Mouse (Mus musculus) adrenal gland, adult 8-10 months (tissue): Measurements from ENCODE around the gene Prg3. TPM values are rescaled to one million over a fixed set of nuclear protein-coding genes. Genes with fewer than 3 reads are reported as not detected.

Experiments used
- DNase-seq: peaks from one replicate; pipeline ENCODE4 v3.0.0; 2022
- total RNA-seq, 4 experiments: library from RNA; stranded (reverse); gene quantifications; 2 replicates each; pipeline ENCODE4 v1.2.4; 2022

The Prg3 gene
- not detected for total RNA-seq

DNA sequence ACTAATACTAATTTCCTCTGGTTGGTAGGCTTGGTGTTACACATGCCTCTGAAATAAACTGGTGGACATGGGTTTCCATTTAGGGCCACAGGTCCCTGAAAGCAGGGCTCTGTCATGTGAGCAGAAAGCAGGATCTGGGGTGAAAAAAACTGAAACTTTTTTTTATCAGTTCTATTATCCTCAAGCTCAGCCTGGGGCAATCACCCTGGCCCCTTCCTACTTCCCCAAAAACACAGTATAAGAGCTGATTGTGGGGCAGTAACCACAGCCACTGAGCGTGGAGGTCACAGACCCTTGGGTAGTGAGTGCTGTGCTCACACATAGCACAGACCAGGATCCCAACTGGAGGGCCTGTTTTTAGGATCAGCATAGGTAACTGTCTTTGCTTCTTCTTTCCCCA, at the start of gene Prg3:
Gene Prg3 (plus strand): TSS at position 286 of the 400 bp plus-strand sequence.
- DNase-seq = no peak

- DNase-seq = no peak
Measured at GRCm38 (mm10) chr2:84938249-84938946, 49.6 kb upstream of the Prg3 start.

DNA sequence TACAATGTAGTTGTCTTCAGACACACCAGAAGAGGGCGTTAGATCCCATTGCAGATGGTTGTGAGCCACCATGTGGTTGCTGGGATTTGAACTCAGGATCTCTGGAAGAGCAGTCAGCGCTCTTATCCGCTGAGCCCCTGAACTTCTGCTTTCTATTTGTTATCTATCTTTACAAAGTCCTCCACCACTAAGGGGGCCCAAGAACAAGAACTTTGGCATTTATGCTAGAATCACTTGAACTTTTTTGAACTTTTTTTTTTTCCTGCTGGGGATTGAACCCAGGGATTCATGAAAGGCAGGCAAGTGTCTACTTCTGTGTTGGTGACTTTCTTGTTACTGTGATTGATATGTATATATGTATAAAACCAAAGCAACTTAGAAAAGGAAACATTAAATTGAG, 48.7 kb upstream of the Prg3 start:
- DNase-seq = no peak

GRCm38 (mm10) chr2:84939711-84940110, 48.3 kb upstream of the Prg3 start:
- no peak for DNase-seq

DNA sequence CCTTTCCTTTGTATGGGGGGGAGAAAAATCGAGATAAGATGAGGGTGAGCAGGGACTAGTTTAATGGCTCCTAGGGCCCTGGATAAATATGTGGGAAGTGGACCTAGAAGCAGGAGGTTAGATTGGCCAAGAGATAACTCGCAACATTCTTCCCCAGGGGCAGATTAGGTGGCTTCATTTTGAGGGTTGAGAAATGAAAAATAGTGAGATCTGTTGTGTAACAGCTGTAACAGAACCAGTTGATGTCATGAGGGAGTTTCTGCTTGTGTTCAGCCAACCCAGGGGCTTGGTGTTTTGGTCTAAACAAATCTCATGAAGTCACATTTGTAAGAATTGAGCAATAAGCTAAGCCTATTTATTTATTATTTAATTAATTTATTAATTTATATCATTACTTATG, 46.7 kb upstream of the Prg3 start:
- no peak for DNase-seq

GRCm38 (mm10) chr2:84941795-84942194, 46.2 kb upstream of the Prg3 start:
- no peak for DNase-seq

DNA sequence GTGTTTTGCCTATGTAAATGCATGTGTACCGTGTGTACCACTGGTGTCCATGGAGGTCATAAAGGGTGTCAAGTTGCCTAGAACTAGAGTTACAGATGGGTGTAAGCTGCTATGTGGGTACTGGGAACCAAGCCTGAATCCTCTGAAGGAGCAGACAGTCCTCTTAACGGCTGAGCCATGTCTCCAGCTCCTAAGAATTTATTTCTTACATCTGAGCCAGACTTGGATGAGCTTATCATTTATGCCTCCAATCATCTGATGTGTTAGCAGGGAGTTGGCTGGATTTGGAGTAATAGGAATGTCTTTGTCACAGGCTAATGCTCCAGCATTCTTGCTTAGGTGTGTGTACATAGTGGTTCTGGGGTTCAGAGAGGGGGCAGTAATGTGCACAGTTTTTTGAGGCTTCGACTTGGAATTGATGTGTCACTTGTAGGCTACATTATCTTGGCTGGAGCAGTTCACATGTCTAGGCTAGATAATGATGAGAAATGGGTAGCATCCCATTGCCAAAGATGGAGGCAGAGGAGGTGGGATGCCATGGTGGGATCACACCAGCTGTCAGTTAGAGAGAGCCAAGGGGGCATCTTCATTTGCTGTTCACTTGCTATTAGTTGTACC, 40.8 kb upstream of the Prg3 start:
- DNase-seq = no peak

DNA sequence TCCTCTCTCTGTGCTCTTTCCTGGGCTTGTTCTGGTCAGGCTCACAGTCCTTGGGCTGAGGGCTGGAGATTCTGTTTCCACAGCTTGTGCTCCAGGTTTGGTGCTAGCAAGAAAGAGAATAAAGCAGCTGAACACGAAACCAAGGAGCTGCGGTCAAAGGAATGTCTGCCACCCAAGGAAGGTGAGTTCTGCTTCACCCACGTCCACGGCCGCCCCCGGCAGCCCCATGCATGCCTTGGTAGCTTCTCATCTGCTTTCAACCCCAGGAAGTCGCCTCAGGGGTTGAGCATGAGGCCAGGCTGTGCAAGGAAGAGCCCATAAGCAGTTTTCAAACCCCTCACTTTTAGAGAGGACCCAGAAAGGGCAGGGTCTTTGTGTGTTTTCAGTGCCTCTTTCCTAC, 39.8 kb upstream of the Prg3 start:
- DNase-seq = no peak

DNA sequence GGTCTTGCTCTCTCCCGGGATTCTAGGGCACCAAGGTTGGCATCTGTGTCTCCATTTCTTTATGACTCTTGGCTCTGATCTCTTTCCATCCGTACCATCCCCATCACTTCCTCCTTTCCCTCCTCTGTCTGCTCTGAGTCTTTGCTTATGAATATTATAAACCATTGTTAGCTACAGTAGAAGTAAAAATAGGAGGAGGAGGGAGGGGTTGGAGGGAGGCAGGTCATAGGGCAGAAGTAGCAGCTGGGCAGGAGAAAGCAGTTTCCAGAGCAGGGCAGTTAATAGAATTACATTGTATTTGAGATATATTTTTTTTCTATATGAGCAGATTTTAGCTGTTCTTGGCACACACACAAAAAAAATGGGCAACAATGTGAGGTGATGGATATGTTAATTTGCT, 39.3 kb upstream of the Prg3 start:
- no peak for DNase-seq

DNA sequence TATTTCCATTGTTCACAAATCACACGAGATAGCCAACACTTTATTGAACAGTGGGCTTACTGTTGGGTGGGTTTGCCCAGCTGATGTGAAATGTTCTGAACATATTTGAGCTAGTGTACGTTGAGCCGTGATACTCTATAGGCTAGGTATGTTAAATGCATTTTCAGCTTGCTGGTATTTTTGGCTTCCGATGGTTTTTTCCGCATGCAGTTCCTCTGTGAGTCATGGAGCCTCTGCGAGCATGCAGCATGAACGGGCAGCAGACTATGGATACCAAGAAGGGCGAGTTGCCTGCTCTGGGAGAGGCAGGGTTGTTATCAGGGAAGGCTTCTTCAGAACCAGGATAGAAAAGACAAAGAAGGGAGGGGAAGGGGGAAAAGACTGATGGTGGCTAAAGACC, 37.0 kb upstream of the Prg3 start:
- no peak for DNase-seq

DNA sequence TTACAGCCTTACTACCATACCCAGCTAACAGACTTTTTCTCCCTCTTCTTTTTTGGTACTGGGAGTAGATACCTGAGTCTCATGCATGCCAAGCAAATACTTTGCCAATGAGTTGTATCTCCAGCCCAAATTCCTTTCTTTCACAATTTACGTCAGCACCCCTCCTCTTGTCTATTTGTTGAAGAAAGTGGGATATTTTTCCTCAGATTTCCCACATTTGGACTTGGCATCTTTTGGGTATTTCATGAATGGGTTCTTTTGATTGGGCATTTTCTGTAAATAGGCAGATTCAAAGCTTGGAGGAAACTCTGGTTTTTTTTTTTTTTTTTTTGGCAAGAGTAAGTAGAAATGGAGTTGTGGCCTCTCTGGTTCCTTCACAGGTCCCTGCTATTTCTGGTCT, 35.8 kb upstream of the Prg3 start:
- no peak for DNase-seq

GRCm38 (mm10) chr2:84952693-84953092, 35.3 kb upstream of the Prg3 start:
- DNase-seq = no peak

DNA sequence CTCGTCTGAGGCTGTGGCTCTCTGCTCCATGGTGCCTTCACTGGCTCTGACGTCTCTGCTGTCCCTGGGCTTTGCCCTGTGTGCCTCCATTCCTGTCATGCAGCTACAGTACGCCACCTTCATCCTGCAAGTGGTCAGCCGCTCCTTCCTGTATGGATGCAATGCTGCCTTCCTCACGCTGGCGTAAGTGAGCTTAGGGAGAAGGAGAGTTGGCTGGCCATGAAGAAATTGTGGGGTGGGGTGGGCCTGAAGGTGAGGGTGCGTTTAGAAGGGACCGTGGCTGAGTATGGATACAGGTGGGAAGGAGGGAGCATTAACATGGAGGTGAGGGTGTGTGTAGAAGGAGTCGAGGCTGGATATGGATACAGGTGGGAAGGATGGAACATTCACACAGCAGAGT, 32.6 kb upstream of the Prg3 start:
- DNase-seq = no peak

- peak; percentile 26 for DNase-seq
Measured at GRCm38 (mm10) chr2:84956274-84956673, 31.7 kb upstream of the Prg3 start.

GRCm38 (mm10) chr2:84958588-84959264, 29.3 kb upstream of the Prg3 start:
- no peak for DNase-seq

- peak; percentile 73 for DNase-seq
Measured at GRCm38 (mm10) chr2:84961300-84961699, 26.7 kb upstream of the Prg3 start.

DNA sequence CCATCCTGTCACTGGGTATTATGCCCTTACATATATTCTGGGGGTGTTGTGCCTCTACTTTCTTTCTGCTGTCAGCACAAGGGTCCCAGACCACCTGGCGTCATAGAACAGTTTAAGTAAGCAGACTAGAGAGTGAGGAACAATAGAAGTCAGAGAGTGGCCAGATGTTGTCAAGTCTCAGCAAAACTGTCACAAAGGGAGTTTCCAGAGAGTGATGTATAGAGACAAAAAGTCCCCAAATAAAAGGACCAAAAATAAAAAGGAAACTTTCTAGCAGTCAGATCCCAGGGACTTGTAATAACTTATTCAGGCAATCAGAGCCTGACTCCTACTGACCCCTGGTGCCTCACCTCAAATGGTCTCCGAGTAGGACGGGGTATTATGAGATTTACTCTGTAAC, 26.1 kb upstream of the Prg3 start:
- no peak for DNase-seq

GRCm38 (mm10) chr2:84962906-84963507, 25.0 kb upstream of the Prg3 start:
- no peak for DNase-seq

GRCm38 (mm10) chr2:84964111-84964801, 23.8 kb upstream of the Prg3 start:
- DNase-seq = no peak

DNA sequence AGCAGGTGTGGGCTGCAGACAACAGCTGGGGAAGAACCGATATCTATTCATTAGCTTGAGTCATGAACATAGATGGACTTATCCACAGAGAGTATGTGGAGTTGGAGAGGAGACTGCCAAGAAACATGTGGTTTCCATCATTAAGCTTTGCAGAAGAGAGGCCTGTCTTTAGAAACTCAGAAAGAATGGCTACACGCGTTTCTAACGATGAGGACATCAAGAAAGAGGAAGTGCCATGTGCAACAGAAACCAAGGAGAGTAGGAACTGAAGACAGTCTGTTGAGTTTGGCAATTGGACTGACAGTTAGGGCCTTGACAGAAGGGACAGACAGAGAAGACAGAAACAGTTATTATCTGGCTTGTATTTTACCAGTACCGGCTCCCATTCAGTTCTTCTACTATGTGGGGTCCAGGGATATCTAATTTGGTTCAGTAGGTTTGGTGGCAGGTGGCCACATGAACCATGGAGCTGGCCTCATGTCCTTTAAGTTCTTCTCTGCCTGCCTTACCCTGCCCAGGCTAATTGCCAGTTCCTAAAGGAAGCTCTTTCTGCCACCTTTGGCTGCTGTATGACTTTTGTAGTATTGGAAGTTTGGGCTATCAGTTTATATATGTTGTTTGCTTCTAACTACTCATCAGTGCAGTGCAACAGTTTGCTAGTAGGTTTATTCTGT, 20.6 kb upstream of the Prg3 start:
- no peak for DNase-seq

DNA sequence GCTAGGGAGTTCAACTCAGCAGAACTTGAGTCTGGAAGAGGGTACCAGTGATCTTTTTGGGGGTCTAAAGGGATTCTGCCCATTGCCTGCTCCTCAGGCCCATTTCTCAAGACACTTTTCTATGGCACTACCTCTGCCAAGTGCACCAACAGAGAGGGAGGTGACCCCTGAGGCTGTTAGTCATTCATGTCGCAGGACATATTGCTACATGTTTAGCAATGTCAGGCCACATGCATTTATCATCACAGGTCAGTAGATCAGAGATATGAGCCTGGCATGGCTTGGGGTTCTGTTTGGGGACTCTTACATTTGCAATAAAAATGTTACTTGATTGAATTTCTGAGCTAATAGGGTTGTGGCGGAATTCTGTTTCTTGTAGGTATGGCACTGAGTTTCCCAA, 12.4 kb upstream of the Prg3 start:
- DNase-seq = no peak

DNA sequence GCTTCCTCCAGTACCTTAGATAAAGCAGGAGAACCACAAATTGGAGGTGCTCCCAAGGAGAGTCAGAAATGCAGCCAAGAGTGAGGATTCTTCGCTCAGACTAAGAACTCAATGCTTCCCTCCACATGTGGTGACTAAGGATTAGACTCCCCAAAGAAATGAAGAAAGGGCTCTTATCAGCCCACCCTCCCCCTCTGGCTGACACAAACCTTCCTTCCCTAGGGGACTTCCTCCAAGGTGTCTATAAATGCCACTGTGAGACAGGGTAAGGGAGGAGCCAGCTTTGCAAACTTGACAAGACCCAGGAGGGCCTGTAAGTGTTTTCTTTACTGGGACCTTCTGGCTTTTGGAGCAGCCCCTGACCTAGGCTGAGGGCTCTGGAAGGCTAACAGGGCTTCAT, 7.8 kb upstream of the Prg3 start, which contains the start of gene Prg2:
Gene Prg2 (plus strand): TSS at position 274 of the 400 bp plus-strand sequence.
- no peak for DNase-seq
